Mouse (Mus musculus): Measurements from ENCODE around the gene Dram1. TPM values are rescaled to one million over a fixed set of nuclear protein-coding genes. Genes with fewer than 3 reads are reported as not detected.

Dram1 gene
- polyA plus RNA-seq, 1 experiment, result 8.4 TPM

GRCm38 (mm10) chr10:88284343-88284990, 94.4 kb downstream of the Dram1 start:
- Histone ChIP-seq H3K27ac (ENCODE audit: control insufficient read depth, insufficient read depth, low read depth, low read length, poor library complexity) (no peak overlapping the region), H3K4me3 (replicated peaks; ENCODE audit: control insufficient read depth, low read depth, low read length) (no peak overlapping the region), H3K4me1 (ENCODE audit: control insufficient read depth, insufficient read depth, low read length) (no peaks in the 10 kb centered on the region; the same call in 1 of the 2 replicates)
- TF ChIP-seq POLR2A (IDR thresholded peaks at IDR 0.05; ENCODE audit: borderline replicate concordance, control insufficient read depth, low read depth, low read length) (no peak), CTCF (IDR thresholded peaks at IDR 0.05; ENCODE audit: control insufficient read depth, insufficient read depth, low read length) (no peak)
- WGBS, result 83% methylated on average over 4 of the region's 4 CpGs

DNA sequence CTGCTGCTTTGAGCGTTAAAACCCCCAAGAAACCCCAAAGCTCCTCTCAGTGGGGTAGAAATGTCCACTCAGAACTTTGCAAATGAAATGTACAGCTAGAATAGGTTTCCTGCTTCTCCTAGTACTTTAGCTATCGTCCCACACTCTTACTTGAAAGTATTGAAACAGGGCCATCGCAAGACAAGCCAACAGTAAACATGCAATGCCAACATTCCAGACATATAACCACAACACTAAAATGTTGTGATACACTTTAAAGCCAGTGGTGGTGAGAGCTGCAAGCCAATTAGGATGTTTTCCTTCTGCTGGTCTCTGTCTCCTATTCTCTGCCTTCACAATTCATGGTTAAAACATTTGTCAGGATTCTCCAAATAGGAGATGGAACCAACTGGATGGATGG, 97.2 kb downstream of the Dram1 start:
- TF ChIP-seq POLR2A (IDR thresholded peaks at IDR 0.05; ENCODE audit: borderline replicate concordance, control insufficient read depth, low read depth, low read length) (no peak), CTCF (IDR thresholded peaks at IDR 0.05; ENCODE audit: control insufficient read depth, insufficient read depth, low read length) (no peak)
- Histone ChIP-seq H3K4me1 (ENCODE audit: control insufficient read depth, insufficient read depth, low read length) (no peaks in the 10 kb centered on the region; the same call in 1 of the 2 replicates), H3K4me3 (replicated peaks; ENCODE audit: control insufficient read depth, low read depth, low read length) (no peak overlapping the region), H3K27ac (ENCODE audit: control insufficient read depth, insufficient read depth, low read depth, low read length, poor library complexity) (no peak overlapping the region)
- WGBS, result 79% methylated on average over 3 of the region's 3 CpGs

DNA sequence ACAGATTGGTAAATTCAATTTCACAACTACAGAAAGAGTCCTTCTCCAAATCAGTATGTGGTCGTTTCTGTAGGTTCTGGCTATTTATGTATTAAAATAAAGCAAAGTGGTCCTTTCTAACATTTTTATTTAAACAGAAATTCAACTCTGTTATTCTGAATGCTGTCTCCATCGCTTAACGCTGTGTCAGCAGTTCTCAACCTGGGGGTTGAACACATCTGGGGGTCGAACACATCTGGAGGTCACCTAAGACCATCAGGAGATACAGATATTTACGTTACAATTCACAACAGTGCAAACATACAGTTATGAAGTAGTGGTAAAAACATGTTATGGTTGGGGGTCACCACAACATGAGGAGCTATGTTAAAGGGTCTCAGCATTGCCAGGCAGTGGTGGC, 104.8 kb downstream of the Dram1 start:
- H3K27ac ChIP-seq (ENCODE audit: control insufficient read depth, insufficient read depth, low read depth, low read length, poor library complexity), result no peak overlapping the region
- 81% methylated on average over 5 of the region's 5 CpGs for WGBS
- H3K4me1 ChIP-seq (ENCODE audit: control insufficient read depth, insufficient read depth, low read length), result no peaks in the 10 kb centered on the region
- TF ChIP-seq POLR2A (IDR thresholded peaks at IDR 0.05; ENCODE audit: borderline replicate concordance, control insufficient read depth, low read depth, low read length), result no peak
- no peak for TF ChIP-seq CTCF (IDR thresholded peaks at IDR 0.05; ENCODE audit: control insufficient read depth, insufficient read depth, low read length)
- no peak overlapping the region for H3K4me3 ChIP-seq (replicated peaks; ENCODE audit: control insufficient read depth, low read depth, low read length)

Other genes with a start within 250 kb of the Dram1 start
- gene Parpbp, start 232.1 kb downstream of the Dram1 start, polyA plus RNA-seq (2011; ENCODE audit: insufficient read depth, insufficient read length, low replicate concordance, missing spikeins), result 5.6 and 9.2 TPM in 2 replicates
- 5.9 and 24.0 TPM in 2 replicates for gene Nup37, start 232.1 kb downstream of the Dram1 start, polyA plus RNA-seq (2011; ENCODE audit: insufficient read depth, insufficient read length, low replicate concordance, missing spikeins)
- gene Washc3, start 178.0 kb downstream of the Dram1 start, polyA plus RNA-seq (2011; ENCODE audit: insufficient read depth, insufficient read length, low replicate concordance, missing spikeins), result 10.6 and 23.3 TPM in 2 replicates
- gene Gnptab, start 52 bp upstream of the Dram1 start, polyA plus RNA-seq (2011; ENCODE audit: insufficient read depth, insufficient read length, low replicate concordance, missing spikeins), result 6.1 and 12.9 TPM in 2 replicates
- not detected in 2 replicates for gene Sycp3, start 80.5 kb upstream of the Dram1 start, polyA plus RNA-seq (2011; ENCODE audit: insufficient read depth, insufficient read length, low replicate concordance, missing spikeins)
- gene Chpt1, start 125.0 kb upstream of the Dram1 start, polyA plus RNA-seq (2011; ENCODE audit: insufficient read depth, insufficient read length, low replicate concordance, missing spikeins), result 11.2 and 21.9 TPM in 2 replicates
- 1.5 and 1.6 TPM in 2 replicates for gene Mybpc1, start 226.1 kb upstream of the Dram1 start, polyA plus RNA-seq (2011; ENCODE audit: insufficient read depth, insufficient read length, low replicate concordance, missing spikeins)

All from bone marrow, adult 2 months (tissue).